Mouse (Mus musculus): ENCODE measurements around the gene Bnip2.

- TF ChIP-seq CTCF (IDR thresholded peaks at IDR 0.05; ENCODE audit: extremely low read depth, insufficient read depth, low read length) (no peak), POLR2A (IDR thresholded peaks at IDR 0.05; ENCODE audit: extremely low read depth, insufficient read depth, low read length) (no peak)
Observed at GRCm38 (mm10) chr9:70042137-70042536, 52.9 kb downstream of the Bnip2 start.

Measured in cortical plate, adult 2 months (tissue).